Mouse (Mus musculus) gastrocnemius, postnatal 4 days (tissue): ENCODE measurements around the gene Casp14. TPM values are rescaled to one million over a fixed set of nuclear protein-coding genes. Genes with fewer than 3 reads are reported as not detected.
"Not testable (repeated sequence)": the region's sequence is repeated elsewhere in the genome, so short reads cannot be mapped to it uniquely, and the experiment has no call there.

Experiments
- DNase-seq, 2 experiments: peaks; one replicate each; pipeline ENCODE4 v3.0.0; 2021 to 2022; ENCODE audit warnings: low spot score in 2 of 2, mixed read lengths in 2 of 2
- total RNA-seq, 2 experiments: library from RNA; stranded (reverse); gene quantifications; 2 replicates each; pipeline ENCODE4 v1.2.3; 2021

Gene Casp14
- total RNA-seq, 2 experiments from 2014 or later = not detected

- DNase-seq = no peak
Measured at GRCm38 (mm10) chr10:78686995-78687577, 31.0 kb downstream of the Casp14 start.

GRCm38 (mm10) chr10:78670121-78670520 is 48.0 kb downstream of the Casp14 start:
- DNase-seq = not testable (repeated sequence)

GRCm38 (mm10) chr10:78666696-78667095 is 51.4 kb downstream of the Casp14 start:
- DNase-seq = not testable (repeated sequence)

- no peak for DNase-seq
Measured at GRCm38 (mm10) chr10:78664546-78664945, 53.5 kb downstream of the Casp14 start.

Other genes starting within 250 kb of the Casp14 start
- not detected for gene Olfr1358, start 200.9 kb downstream of the Casp14 start, total RNA-seq
- gene Ilvbl, start 143.9 kb downstream of the Casp14 start, total RNA-seq = 10 to 100 TPM; 27.9 to 40.1 TPM
- 10 to 100 TPM; 19.6 to 20.9 TPM for gene Syde1, start 126.3 kb downstream of the Casp14 start, total RNA-seq
- gene Olfr1357, start 100.2 kb downstream of the Casp14 start, total RNA-seq = not detected
- not detected for gene Ccdc105, start 34.8 kb upstream of the Casp14 start, total RNA-seq
- under 1 TPM; 0.21 to 0.69 TPM for gene Slc1a6, start 62.2 kb upstream of the Casp14 start, total RNA-seq
- not detected for gene Olfr1356, start 133.9 kb upstream of the Casp14 start, total RNA-seq
- gene Olfr1355, start 157.2 kb upstream of the Casp14 start, total RNA-seq = not detected
- gene Olfr1354, start 194.9 kb upstream of the Casp14 start, total RNA-seq = not detected
- gene Olfr8, start 232.3 kb upstream of the Casp14 start, total RNA-seq = not detected
- gene Olfr1353, start 245.0 kb upstream of the Casp14 start, total RNA-seq = not detected